Mouse (Mus musculus): ENCODE measurements around the gene Naif1. TPM values are rescaled to one million over a fixed set of nuclear protein-coding genes. Genes with fewer than 3 reads are reported as not detected.

The Naif1 gene
- total RNA-seq, 1 experiment from 2014 or later = 5.5 TPM

GRCm38 (mm10) chr2:32502843-32503242 lies 52.6 kb downstream of the Naif1 start:
- DNase-seq = peak; percentile 24

- DNase-seq = no peak
These were observed 53.3 kb downstream of the Naif1 start for GRCm38 (mm10) chr2:32503588-32503987.

- DNase-seq = no peak
These were observed 55.3 kb downstream of the Naif1 start for GRCm38 (mm10) chr2:32505536-32505935.

Other genes starting within 250 kb of the Naif1 start
- gene Pomt1, start 213.9 kb upstream of the Naif1 start, total RNA-seq (2021) = 47.0 and 54.2 TPM in 2 replicates
- gene Uck1, start 190.3 kb upstream of the Naif1 start, total RNA-seq (2021) = 120 and 132 TPM in 2 replicates
- 65.1 and 87.7 TPM in 2 replicates for gene Golga2, start 163.1 kb upstream of the Naif1 start, total RNA-seq (2021)
- gene Swi5, start 162.4 kb upstream of the Naif1 start, total RNA-seq (2021) = 276 and 297 TPM in 2 replicates
- 85.5 and 107 TPM in 2 replicates for gene Ciz1, start 98.1 kb upstream of the Naif1 start, total RNA-seq (2021)
- 13.1 and 20.4 TPM in 2 replicates for gene Dnm1, start 97.1 kb upstream of the Naif1 start, total RNA-seq (2021)
- 173 and 191 TPM in 2 replicates for gene 1110008P14Rik, start 68.5 kb upstream of the Naif1 start, total RNA-seq (2021)
- 1.0 and 1.5 TPM in 2 replicates for gene Lcn2, start 62.2 kb upstream of the Naif1 start, total RNA-seq (2021)
- 49.8 and 51.8 TPM in 2 replicates for gene Ptges2, start 54.6 kb upstream of the Naif1 start, total RNA-seq (2021)
- gene Slc25a25, start 988 bp downstream of the Naif1 start, total RNA-seq (2021) = 16.4 and 28.0 TPM in 2 replicates
- gene Fam102a, start 84.9 kb downstream of the Naif1 start, total RNA-seq (2021) = 32.3 and 35.5 TPM in 2 replicates
- 63.7 and 66.8 TPM in 2 replicates for gene Dpm2, start 120.4 kb downstream of the Naif1 start, total RNA-seq (2021)
- gene Pip5kl1, start 124.3 kb downstream of the Naif1 start, total RNA-seq (2021) = not detected in 2 replicates
- gene 9430097D07Rik, start 125.2 kb downstream of the Naif1 start, total RNA-seq (2021) = not detected in 2 replicates
- gene St6galnac4, start 136.6 kb downstream of the Naif1 start, total RNA-seq (2021) = 8.8 and 9.4 TPM in 2 replicates
- gene St6galnac6, start 149.3 kb downstream of the Naif1 start, total RNA-seq (2021) = 48.4 and 56.0 TPM in 2 replicates
- 43.4 and 61.9 TPM in 2 replicates for gene Ak1, start 171.3 kb downstream of the Naif1 start, total RNA-seq (2021)
- gene Eng, start 196.1 kb downstream of the Naif1 start, total RNA-seq (2021) = 105 and 106 TPM in 2 replicates